Mouse (Mus musculus) limb, embryonic 13.5 days (tissue): ENCODE measurements around the gene Rarb. TPM values are rescaled to one million over a fixed set of nuclear protein-coding genes. Genes with fewer than 3 reads are reported as not detected.

Experiments used
- ATAC-seq: fragments of 200-750 bp; cut with Nextera tagmentation; 2 replicates; pipeline ENCODE4 v1.8.0; 2017; ENCODE audit warnings: low read depth, moderate number of reproducible peaks, moderate TSS enrichment; ENCODE audit not compliant: low FRiP score
- H3K27ac ChIP-seq: fragments of 300-500 bp; sonication (generic); 2 replicates; pipeline ENCODE4 v1.5.1; 2015; ENCODE audit warnings: inconsistent platforms, mild to moderate bottlenecking, moderate library complexity
- H3K27me3 ChIP-seq: fragments of 300-500 bp; sonication (generic); 2 replicates; pipeline ENCODE4 v1.6.1; 2015; ENCODE audit warnings: mild to moderate bottlenecking, inconsistent platforms
- H3K36me3 ChIP-seq: fragments of 300-500 bp; sonication (generic); 2 replicates; pipeline ENCODE4 v1.6.1; 2015; ENCODE audit warnings: inconsistent platforms, mild to moderate bottlenecking, moderate library complexity
- H3K4me1 ChIP-seq: fragments of 300-500 bp; sonication (generic); 2 replicates; pipeline ENCODE4 v1.6.1; 2015; ENCODE audit warnings: inconsistent platforms
- H3K4me2 ChIP-seq: fragments of 300-500 bp; sonication (generic); replicated peaks from 2 replicates; pipeline ENCODE4 v1.6.1; 2015; ENCODE audit warnings: inconsistent platforms, mild to moderate bottlenecking, moderate library complexity
- H3K4me3 ChIP-seq: fragments of 300-500 bp; sonication (generic); 2 replicates; pipeline ENCODE4 v1.5.1; 2015; ENCODE audit warnings: moderate library complexity, mild to moderate bottlenecking, inconsistent platforms
- H3K9ac ChIP-seq: fragments of 300-500 bp; sonication (generic); 2 replicates; pipeline ENCODE4 v1.6.1; 2015; ENCODE audit warnings: mild to moderate bottlenecking, inconsistent platforms
- H3K9me3 ChIP-seq: fragments of 300-500 bp; sonication (generic); 2 replicates; pipeline ENCODE4 v1.6.1; 2016; ENCODE audit warnings: inconsistent platforms
- WGBS: fragments of 180-500 bp; shearing (Covaris S2); methylation state at CpG from one replicate; pipeline ENCODE4 v1.1.7; 2015; 5-methylcytosine and 5-hydroxymethylcytosine counted together
- polyA plus RNA-seq: library from polyadenylated mRNA; unstranded; fragments of >200 nt; fragmentation: Nextera tagmentation; extraction: Ambion mirVana; gene quantifications from 2 replicates; pipeline ENCODE4 v1.2.1, GENCODE M21; 2015

Gene Rarb
- polyA plus RNA-seq, 1 experiment from 2014 or later: 17.8 TPM

DNA sequence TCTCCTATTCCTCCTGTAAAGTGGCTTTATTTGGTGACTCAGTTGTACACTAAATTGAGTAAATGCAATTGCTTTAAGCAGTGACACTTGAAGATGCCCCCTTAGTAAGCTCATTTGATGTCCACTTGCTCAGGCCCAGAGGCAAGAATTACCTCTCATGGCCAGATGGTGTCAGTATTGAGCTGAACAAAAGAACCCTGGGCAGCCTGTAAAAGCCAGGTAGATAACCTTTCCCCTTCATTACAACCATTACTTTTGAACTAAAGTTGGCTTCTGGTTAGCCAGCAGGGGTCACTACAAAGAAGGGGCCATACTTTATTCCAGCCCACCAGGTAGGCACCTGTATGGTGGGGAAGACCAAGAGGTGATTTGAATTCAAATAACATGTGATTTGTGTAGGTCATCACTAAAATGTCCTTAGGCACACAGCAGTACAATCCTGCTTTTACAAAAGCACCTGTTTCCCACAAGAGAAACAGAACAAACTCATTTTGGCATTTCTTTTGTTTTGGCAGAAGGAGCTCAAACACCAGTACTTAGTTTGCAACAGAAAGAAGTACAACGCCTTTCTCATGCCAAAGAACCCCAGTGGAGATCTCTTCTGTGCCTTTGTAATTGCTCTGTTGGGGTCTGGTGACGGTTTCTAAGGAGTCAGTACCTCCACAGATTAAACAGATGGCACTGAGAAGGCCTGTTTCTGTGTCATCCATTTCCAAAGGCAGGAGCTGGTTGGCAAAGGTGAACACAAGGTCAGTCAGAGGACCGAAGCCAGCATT, 384.4 kb downstream of the Rarb start:
- WGBS: 74% methylated on average over 3 of the region's 3 CpGs
- Histone ChIP-seq H3K27me3 (no peaks in the 10 kb centered on the region), H3K27ac (no peak overlapping the region), H3K4me3 (no peak overlapping the region), H3K9me3 (no peaks in the 10 kb centered on the region), H3K9ac (no peak overlapping the region), H3K4me2 (no peak overlapping the region), H3K4me1 (peaks cover 7% of the 10 kb centered on the region), H3K36me3 (peaks cover 45% of the 10 kb centered on the region)
- no peak for ATAC-seq

DNA sequence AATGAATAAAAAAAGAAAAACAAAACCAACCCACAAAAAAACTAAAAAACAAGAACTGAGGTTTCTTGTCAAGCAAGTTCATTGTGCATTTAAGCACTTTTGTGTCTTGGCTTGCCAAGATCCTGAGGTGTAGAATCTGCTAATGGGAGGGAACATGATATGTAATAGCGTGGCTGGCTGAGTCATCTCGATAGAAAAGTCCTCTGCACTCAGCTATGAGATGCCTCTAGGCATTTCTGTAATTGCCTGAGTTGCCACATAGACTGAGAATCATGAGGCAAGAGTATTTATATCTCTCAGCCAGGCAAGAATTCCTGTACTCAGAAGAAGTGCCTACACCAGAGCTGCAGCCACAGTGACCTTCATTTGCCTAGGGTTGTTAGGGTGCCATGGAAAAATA, 385.8 kb downstream of the Rarb start:
- Histone ChIP-seq H3K27me3 (no peaks in the 10 kb centered on the region), H3K36me3 (peaks cover 49% of the 10 kb centered on the region), H3K9ac (no peak overlapping the region), H3K4me1 (no peaks in the 10 kb centered on the region), H3K4me2 (no peak overlapping the region), H3K27ac (no peak overlapping the region), H3K9me3 (no peaks in the 10 kb centered on the region), H3K4me3 (no peak overlapping the region)
- ATAC-seq: no peak
- 66% methylated on average over 2 of the region's 2 CpGs for WGBS

DNA sequence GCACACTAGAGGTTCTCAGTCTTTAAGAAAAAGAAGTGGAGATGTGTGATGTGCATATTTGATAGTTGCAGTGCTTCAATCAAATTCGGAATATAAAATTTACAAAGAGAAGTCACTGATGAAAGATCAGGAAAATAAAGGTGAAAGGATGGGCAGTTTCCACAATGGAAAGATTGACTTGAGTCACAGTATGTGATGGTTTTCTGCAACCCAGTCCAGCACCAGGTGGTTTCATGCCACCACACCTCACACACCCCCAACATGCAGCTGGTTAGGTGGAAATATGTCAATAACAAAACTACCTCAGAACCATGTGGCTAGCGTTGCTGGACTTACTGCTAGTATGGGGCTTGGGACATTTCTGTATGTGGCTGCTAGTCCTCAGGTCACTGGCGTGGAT, 386.4 kb downstream of the Rarb start:
- no peak for ATAC-seq
- Histone ChIP-seq H3K27me3 (no peaks in the 10 kb centered on the region), H3K4me3 (no peak overlapping the region), H3K9me3 (no peaks in the 10 kb centered on the region), H3K27ac (no peak overlapping the region), H3K36me3 (peaks cover 51% of the 10 kb centered on the region), H3K4me2 (no peak overlapping the region), H3K9ac (no peak overlapping the region), H3K4me1 (no peaks in the 10 kb centered on the region)
- WGBS: 78% methylated on average over 3 of the region's 3 CpGs

DNA sequence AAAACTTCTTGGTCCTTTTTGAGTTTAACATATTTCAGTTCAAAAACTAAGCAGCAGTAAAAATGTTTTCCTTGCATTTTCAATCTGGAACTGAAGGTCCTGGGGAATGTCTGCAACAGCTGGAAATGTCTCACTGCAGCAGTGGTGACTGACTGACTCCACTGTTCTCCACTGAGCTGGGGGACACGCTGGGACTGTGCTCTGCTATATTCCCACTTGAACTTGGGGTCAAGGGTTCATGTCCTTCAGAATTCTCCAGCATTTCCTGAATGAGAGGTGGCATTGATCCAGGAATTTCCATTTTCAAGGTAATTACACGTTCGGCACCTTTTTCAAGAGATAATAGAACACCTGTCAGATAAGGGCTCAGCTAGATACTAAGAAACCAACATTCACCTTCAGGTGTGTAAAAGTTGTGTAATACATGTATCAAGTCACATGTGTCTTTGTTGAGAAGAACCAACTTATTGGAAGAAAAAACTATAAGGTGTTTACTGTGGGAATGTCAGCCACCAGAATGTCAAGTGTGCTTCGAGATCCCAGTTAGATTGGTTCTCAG, 386.9 kb downstream of the Rarb start:
- Histone ChIP-seq H3K27ac (no peak overlapping the region), H3K9ac (no peak overlapping the region), H3K9me3 (no peaks in the 10 kb centered on the region), H3K4me2 (no peak overlapping the region), H3K27me3 (no peaks in the 10 kb centered on the region), H3K4me3 (no peak overlapping the region), H3K4me1 (no peaks in the 10 kb centered on the region), H3K36me3 (peaks cover 51% of the 10 kb centered on the region)
- WGBS: 78% methylated on average over 4 of the region's 4 CpGs
- no peak for ATAC-seq

DNA sequence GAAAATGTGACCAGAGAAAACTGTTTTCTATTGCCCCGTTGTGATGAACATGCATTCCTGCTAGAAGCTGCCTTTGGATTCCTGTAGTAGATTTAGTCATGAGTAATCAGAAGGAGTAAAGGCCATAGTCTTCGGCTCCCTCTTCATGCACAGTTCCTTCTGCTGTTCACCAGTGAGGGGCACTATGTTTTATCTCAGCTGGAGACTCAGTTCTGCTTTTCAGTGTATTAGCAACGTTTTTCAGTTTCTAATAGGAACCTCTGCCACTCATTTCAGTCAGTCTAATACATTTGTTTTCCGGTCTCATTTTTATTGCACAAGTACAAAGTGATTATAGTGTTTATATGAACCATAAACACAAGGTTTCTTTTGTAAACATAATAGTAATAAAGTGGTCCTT, 391.4 kb downstream of the Rarb start:
- no peaks in the 10 kb centered on the region for H3K27me3 ChIP-seq
- ATAC-seq: no peak
- no peaks in the 10 kb centered on the region for H3K9me3 ChIP-seq
- H3K4me2 ChIP-seq: no peak overlapping the region
- WGBS: 75% methylated on average over 4 of the region's 4 CpGs
- no peak overlapping the region; the same call in 1 of the 2 replicates for H3K27ac ChIP-seq
- peaks cover 51% of the 10 kb centered on the region for H3K36me3 ChIP-seq
- H3K4me3 ChIP-seq: no peak overlapping the region
- H3K4me1 ChIP-seq: no peaks in the 10 kb centered on the region
- H3K9ac ChIP-seq: no peak overlapping the region

DNA sequence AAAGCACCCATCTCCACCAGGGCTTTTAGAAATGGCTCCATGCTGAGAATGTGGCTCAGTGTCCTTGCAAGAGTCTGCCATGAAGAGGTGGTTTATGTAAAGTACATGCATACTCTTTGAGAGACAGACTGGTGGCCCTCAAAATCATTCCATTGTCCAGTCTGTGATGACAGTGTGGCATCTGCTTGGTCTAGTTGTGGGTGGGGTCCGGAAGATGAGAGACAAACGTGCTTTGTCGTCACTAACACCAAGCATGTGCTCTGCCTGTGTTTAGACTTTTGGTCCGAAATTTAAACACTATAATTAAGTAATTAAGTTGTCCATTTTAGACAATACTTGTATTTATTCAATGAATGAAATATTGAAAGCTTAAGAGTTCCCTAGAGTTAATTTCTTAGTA, 404.8 kb downstream of the Rarb start:
- ATAC-seq: no peak
- no peak overlapping the region for H3K27ac ChIP-seq
- no peaks in the 10 kb centered on the region for H3K4me1 ChIP-seq
- no peak overlapping the region for H3K9ac ChIP-seq
- H3K4me2 ChIP-seq: no peak overlapping the region
- no peak overlapping the region for H3K4me3 ChIP-seq
- WGBS: 83% methylated on average over 4 of the region's 4 CpGs
- H3K27me3 ChIP-seq: no peaks in the 10 kb centered on the region
- H3K36me3 ChIP-seq: peaks cover 39% of the 10 kb centered on the region
- no peaks in the 10 kb centered on the region for H3K9me3 ChIP-seq

DNA sequence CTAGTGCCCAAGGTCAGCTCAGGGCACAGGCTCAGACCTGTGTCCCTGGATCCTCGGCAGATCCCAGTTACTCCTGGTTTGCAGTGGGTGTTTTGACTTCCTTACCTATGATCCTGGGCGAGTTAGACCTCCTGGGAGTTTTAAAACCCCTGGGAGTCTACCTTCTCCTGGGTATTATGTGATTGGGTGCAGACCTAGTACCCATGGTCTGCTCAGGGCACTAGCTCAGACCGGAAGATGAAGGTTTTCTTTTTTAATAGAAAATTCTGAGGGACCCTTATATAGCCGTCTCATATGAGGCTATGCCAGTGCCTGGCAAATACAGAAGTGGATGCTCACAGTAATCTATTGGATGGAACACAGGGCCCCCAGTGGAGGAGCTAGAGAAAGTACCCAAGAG, 413.8 kb downstream of the Rarb start:
- no peaks in the 10 kb centered on the region for H3K27me3 ChIP-seq
- H3K4me2 ChIP-seq: no peak overlapping the region
- peaks cover 59% of the 10 kb centered on the region for H3K36me3 ChIP-seq
- H3K9ac ChIP-seq: no peak overlapping the region
- H3K27ac ChIP-seq: no peak overlapping the region
- 90% methylated on average over 4 of the region's 4 CpGs for WGBS
- peaks cover 4% of the 10 kb centered on the region; the same call in 1 of the 2 replicates for H3K9me3 ChIP-seq
- no peak overlapping the region for H3K4me3 ChIP-seq
- no peak for ATAC-seq
- no peaks in the 10 kb centered on the region for H3K4me1 ChIP-seq

DNA sequence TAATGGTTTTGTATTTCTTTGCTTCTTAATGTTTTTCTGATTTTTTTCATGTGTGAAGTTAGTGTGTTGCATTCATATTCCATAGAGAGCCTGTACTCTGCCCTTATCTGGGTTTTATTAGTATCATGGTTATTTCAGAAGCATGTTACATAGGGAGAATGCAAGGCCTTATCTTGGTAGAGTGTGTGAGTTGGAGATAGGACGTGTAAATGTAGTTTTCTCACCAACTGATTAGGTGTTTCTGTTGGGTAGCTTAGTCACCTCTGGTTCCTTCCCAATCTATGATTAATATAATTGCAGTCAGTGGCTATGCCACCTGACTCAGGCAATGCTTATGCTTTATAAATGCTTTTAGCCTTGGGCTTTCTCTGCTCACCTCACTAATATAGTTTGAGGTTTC, 434.2 kb downstream of the Rarb start:
- no peak overlapping the region for H3K27ac ChIP-seq
- no peak for ATAC-seq
- H3K4me1 ChIP-seq: peaks cover 8% of the 10 kb centered on the region
- no peak overlapping the region for H3K9ac ChIP-seq
- 76% methylated on average over 1 of the region's 1 CpGs for WGBS
- H3K27me3 ChIP-seq: no peaks in the 10 kb centered on the region
- H3K36me3 ChIP-seq: peaks cover 11% of the 10 kb centered on the region
- H3K4me3 ChIP-seq: no peak overlapping the region
- no peaks in the 10 kb centered on the region for H3K9me3 ChIP-seq
- H3K4me2 ChIP-seq: no peak overlapping the region
